Mouse (Mus musculus): ENCODE measurements around the gene Mogs.

GRCm38 (mm10) chr6:83083497-83083896 lies 31.8 kb upstream of the Mogs start:
- TF ChIP-seq RCOR1 (IDR thresholded peaks at IDR 0.05; ENCODE audit: low read depth, low read length) (no peak), CTCF (IDR thresholded peaks at IDR 0.05 in 2 of 3, conservative IDR thresholded peaks at IDR 0.05 in 1 of 3; ENCODE audit: control insufficient read depth in 1 of 3, insufficient read depth in 1 of 3, low read depth in 2 of 3, low read length in 3 of 3, poor library complexity in 1 of 3, severe bottlenecking in 1 of 3) (no peak), POLR2AphosphoS2 (IDR thresholded peaks at IDR 0.05; ENCODE audit: low read length) (no peak), MAFK (IDR thresholded peaks at IDR 0.05; ENCODE audit: borderline replicate concordance, low read depth, low read length) (no peak), ETS1 (IDR thresholded peaks at IDR 0.05; ENCODE audit: low read depth, low read length) (no peak), USF1 (IDR thresholded peaks at IDR 0.05; ENCODE audit: low read depth, low read length) (no peak), POLR2A (IDR thresholded peaks at IDR 0.05; ENCODE audit: control insufficient read depth in 1 of 2, insufficient read depth in 1 of 2, low read depth in 1 of 2, low read length in 2 of 2, poor library complexity in 1 of 2) (no peak), ZMIZ1 (IDR thresholded peaks at IDR 0.05; ENCODE audit: low read depth, low read length) (no peak), EP300 (IDR thresholded peaks at IDR 0.05; ENCODE audit: low read depth in 1 of 2, low read length in 2 of 2) (no peak), CHD2 (IDR thresholded peaks at IDR 0.05; ENCODE audit: low read length) (no peak), NELFE (IDR thresholded peaks at IDR 0.05; ENCODE audit: low read depth, low read length) (no peak), USF2 (IDR thresholded peaks at IDR 0.05; ENCODE audit: borderline replicate concordance in 1 of 2, insufficient read depth in 1 of 2, low read depth in 1 of 2, low read length in 2 of 2) (no peak)

Measured in MEL (cell line).